Mouse (Mus musculus): ENCODE measurements around the gene Sms. TPM values are rescaled to one million over a fixed set of nuclear protein-coding genes. Genes with fewer than 3 reads are reported as not detected.

The Sms gene
- polyA plus RNA-seq (2015; fragmentation: Nextera tagmentation; extraction: Ambion mirVana), result 10.0 and 16.9 TPM in 2 replicates

- WGBS (ENCODE audit: insufficient replicate concordance), result 24% methylated on average over 39 of the region's 45 CpGs
- Histone ChIP-seq H3K27me3 (no peaks in the 10 kb centered on the region), H3K4me1 (replicated peaks) (peaks cover 5% of the 10 kb centered on the region; the same call in 1 of the 2 replicates), H3K36me3 (replicated peaks) (no peaks in the 10 kb centered on the region), H3K4me3 (replicated peaks) (peak within 1 kb of the TSS; percentile 63), H3K4me2 (peak within 1 kb of the TSS; percentile 78), H3K9ac (peak within 1 kb of the TSS; percentile 40), H3K9me3 (replicated peaks) (no peaks in the 10 kb centered on the region), H3K27ac (replicated peaks) (peak within 1 kb of the TSS; percentile 24; the same call in 1 of the 2 replicates)
- peak; percentile 89 for ATAC-seq (ENCODE audit: insufficient read depth)
These were observed at the start of gene Sms for GRCm38 (mm10) chrX:157491944-157492726. Sms (minus strand) TSS chrX:157492287.

DNA sequence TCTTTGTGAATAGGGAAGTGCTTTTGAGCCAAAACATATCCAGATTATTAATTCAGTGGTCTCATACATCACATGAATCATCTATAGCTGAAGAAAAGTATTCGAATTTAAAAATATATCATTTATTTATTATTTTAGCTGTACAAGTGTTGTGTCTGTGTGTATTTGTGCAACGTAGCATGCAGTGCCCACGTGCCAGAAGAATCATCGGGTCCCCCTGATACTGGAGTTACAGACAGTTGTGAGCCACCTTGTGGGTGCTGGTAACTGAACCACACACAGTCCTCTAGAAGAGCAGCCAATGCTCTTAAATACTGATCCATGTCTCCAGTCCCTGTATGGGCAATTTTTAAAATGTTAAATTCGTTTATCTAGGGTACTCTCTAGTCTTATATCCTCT is 14.3 kb upstream of the Sms start:
- Histone ChIP-seq H3K27ac (replicated peaks) (no peak overlapping the region), H3K4me1 (replicated peaks) (no peaks in the 10 kb centered on the region), H3K9me3 (replicated peaks) (no peaks in the 10 kb centered on the region), H3K4me2 (no peak overlapping the region), H3K4me3 (replicated peaks) (no peak overlapping the region), H3K9ac (no peak overlapping the region), H3K36me3 (replicated peaks) (no peaks in the 10 kb centered on the region), H3K27me3 (no peaks in the 10 kb centered on the region)
- WGBS (ENCODE audit: insufficient replicate concordance), result 40% methylated on average over 5 of the region's 5 CpGs
- no peak for ATAC-seq (ENCODE audit: insufficient read depth)

DNA sequence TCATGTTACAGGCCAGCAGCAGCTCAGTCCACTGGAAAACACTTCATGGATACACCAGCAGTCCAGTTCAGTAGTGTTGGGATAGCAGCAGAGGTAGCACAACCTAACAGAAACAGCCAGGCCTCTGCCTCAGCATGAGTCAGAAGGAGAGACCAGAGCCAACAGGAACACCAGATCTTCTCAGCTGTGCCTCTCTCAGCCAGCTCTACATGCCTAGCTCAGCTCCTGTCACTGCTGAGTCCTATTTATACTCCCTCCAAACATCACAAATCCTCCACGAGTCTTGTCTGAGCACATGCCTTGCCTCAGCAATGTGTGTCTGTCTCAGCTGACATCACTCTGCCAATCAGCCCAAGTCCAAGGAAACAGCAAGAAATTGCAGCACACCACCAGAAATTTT is 12.4 kb upstream of the Sms start:
- Histone ChIP-seq H3K27me3 (no peaks in the 10 kb centered on the region), H3K9me3 (replicated peaks) (no peaks in the 10 kb centered on the region), H3K4me3 (replicated peaks) (no peak overlapping the region), H3K27ac (replicated peaks) (no peak overlapping the region), H3K36me3 (replicated peaks) (no peaks in the 10 kb centered on the region), H3K4me2 (no peak overlapping the region), H3K4me1 (replicated peaks) (no peaks in the 10 kb centered on the region), H3K9ac (no peak overlapping the region)
- 52% methylated on average over 1 of the region's 1 CpGs for WGBS (ENCODE audit: insufficient replicate concordance)
- ATAC-seq (ENCODE audit: insufficient read depth), result no peak

GRCm38 (mm10) chrX:157501871-157502270 is 9.8 kb upstream of the Sms start:
- no peaks in the 10 kb centered on the region for H3K36me3 ChIP-seq (replicated peaks)
- WGBS (ENCODE audit: insufficient replicate concordance), result 42% methylated on average over 2 of the region's 2 CpGs
- no peaks in the 10 kb centered on the region for H3K27me3 ChIP-seq
- H3K4me2 ChIP-seq, result no peak overlapping the region
- H3K4me1 ChIP-seq (replicated peaks), result no peaks in the 10 kb centered on the region
- H3K4me3 ChIP-seq (replicated peaks), result no peak overlapping the region
- ATAC-seq (ENCODE audit: insufficient read depth), result no peak
- no peak overlapping the region for H3K27ac ChIP-seq (replicated peaks)
- no peak overlapping the region for H3K9ac ChIP-seq
- H3K9me3 ChIP-seq (replicated peaks), result no peaks in the 10 kb centered on the region

DNA sequence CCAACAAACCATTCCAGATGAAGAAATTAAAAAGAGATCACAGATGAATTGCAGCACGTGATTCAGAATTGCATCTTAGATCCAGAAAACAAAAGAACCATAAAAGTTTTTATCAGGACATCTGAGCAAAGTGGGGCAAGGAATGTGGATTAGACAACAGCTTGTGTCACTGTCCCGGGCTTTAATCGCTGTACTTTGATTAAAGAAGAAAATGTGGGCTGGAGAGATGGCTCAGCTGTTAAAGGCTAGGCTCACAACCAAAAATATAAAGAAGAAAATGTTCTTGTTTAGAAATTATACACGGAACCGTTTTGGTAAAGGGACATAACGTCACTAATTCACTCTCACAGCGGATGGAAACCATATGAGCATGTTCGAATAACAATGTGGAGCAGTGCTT is 7.9 kb upstream of the Sms start:
- no peak overlapping the region for H3K9ac ChIP-seq
- H3K4me3 ChIP-seq (replicated peaks), result no peak overlapping the region
- H3K9me3 ChIP-seq (replicated peaks), result no peaks in the 10 kb centered on the region
- no peaks in the 10 kb centered on the region for H3K36me3 ChIP-seq (replicated peaks)
- no peak for ATAC-seq (ENCODE audit: insufficient read depth)
- H3K4me1 ChIP-seq (replicated peaks), result no peaks in the 10 kb centered on the region
- no peak overlapping the region for H3K4me2 ChIP-seq
- no peak overlapping the region for H3K27ac ChIP-seq (replicated peaks)
- 59% methylated on average over 8 of the region's 8 CpGs for WGBS (ENCODE audit: insufficient replicate concordance)
- no peaks in the 10 kb centered on the region for H3K27me3 ChIP-seq

DNA sequence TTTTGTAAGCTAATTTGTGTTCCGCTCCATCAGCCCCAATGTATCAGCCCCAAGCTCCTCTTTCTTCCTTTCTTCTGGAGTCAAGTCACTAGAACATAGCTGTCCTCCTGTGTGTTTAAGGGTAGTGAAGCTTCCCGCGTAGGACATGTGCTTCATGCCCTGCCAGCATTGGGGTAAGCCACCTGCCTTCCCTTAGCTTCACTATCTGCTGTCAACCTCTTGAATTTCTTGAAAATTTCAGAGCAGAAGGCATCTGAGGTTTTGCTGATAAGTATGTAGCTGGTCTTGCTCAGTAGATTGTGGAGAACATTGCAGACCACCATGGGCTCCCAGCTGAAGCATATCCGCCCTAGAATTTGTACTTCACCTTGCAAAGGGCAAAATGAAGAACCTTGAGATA is 1.1 kb upstream of the Sms start:
- peaks cover 5% of the 10 kb centered on the region; the same call in 1 of the 2 replicates for H3K4me1 ChIP-seq (replicated peaks)
- no peak overlapping the region for H3K4me3 ChIP-seq (replicated peaks)
- H3K36me3 ChIP-seq (replicated peaks), result no peaks in the 10 kb centered on the region
- no peak overlapping the region for H3K27ac ChIP-seq (replicated peaks)
- 44% methylated on average over 4 of the region's 4 CpGs for whole genome bisulfite sequencing (ENCODE audit: insufficient replicate concordance)
- no peaks in the 10 kb centered on the region for H3K9me3 ChIP-seq (replicated peaks)
- ATAC-seq (ENCODE audit: insufficient read depth), result no peak
- no peaks in the 10 kb centered on the region for H3K27me3 ChIP-seq
- H3K9ac ChIP-seq, result no peak overlapping the region
- no peak overlapping the region for H3K4me2 ChIP-seq

DNA sequence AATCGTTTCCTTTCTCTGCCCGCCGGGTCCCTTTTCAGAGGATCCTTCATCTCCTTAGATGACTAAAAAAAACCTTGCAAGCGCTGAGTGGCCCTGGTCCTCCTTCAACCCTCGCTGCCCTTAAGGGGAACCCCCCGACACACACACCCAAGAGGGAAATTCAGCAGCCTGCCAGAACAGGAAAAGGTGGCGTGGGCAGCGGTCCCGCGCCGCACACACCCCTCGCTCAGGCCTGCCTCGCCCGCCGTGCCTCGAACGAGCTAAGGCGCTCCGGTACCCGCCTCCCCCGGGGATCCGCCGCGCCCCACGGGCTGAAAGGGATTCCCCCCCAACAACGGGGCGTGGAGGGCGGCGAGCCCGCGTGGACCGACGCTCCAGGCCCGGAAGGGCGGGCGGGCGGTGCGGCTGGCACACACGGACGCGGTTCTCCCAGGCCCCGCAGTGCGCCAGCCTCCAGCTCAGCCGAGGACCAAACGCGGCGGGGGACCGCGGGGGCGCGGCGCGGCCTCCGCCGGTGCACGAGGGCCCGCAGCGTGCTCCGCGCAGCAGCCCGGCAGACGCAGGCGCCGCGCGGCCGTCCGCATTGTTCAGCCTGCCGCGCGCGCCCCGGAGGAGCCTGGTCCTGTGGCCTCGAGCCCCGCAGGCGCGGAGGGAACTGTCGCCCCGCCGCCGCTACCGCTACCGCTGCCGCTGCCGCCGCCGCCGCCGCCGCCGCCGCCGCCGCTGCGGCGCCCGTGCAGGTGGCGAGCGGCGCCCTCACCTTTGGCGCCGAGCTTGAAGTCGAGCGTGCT is 747 bp downstream of the Sms start:
- Histone ChIP-seq H3K27ac (replicated peaks) (no peak overlapping the region; the same call in 1 of the 2 replicates), H3K4me2 (peak overlapping the region; percentile 78), H3K9ac (peak overlapping the region; percentile 40), H3K4me3 (replicated peaks) (peak overlapping the region; percentile 63), H3K9me3 (replicated peaks) (no peaks in the 10 kb centered on the region), H3K36me3 (replicated peaks) (no peaks in the 10 kb centered on the region), H3K27me3 (no peaks in the 10 kb centered on the region), H3K4me1 (replicated peaks) (peaks cover 5% of the 10 kb centered on the region; the same call in 1 of the 2 replicates)
- ATAC-seq (ENCODE audit: insufficient read depth), result peak; percentile 64
- 19% methylated on average over 75 of the region's 104 CpGs for WGBS (ENCODE audit: insufficient replicate concordance)

GRCm38 (mm10) chrX:157490769-157491144 is 1.3 kb downstream of the Sms start:
- H3K36me3 ChIP-seq (replicated peaks), result no peaks in the 10 kb centered on the region
- whole genome bisulfite sequencing (ENCODE audit: insufficient replicate concordance), result 10% methylated on average over 12 of the region's 12 CpGs
- H3K27ac ChIP-seq (replicated peaks), result no peak overlapping the region
- peaks cover 5% of the 10 kb centered on the region; the same call in 1 of the 2 replicates for H3K4me1 ChIP-seq (replicated peaks)
- H3K9me3 ChIP-seq (replicated peaks), result no peaks in the 10 kb centered on the region
- no peak for ATAC-seq (ENCODE audit: insufficient read depth)
- H3K4me3 ChIP-seq (replicated peaks), result peak overlapping the region; percentile 63
- H3K4me2 ChIP-seq, result peak overlapping the region; percentile 78
- 0 out of 2 replicates have a peak overlapping the region, but pooled peaks have one; percentile 40 for H3K9ac ChIP-seq
- H3K27me3 ChIP-seq, result no peaks in the 10 kb centered on the region

- ATAC-seq (ENCODE audit: insufficient read depth), result no peak
- no peak overlapping the region for H3K27ac ChIP-seq (replicated peaks)
- peak overlapping the region; percentile 78 for H3K4me2 ChIP-seq
- peak overlapping the region; percentile 63 for H3K4me3 ChIP-seq (replicated peaks)
- no peaks in the 10 kb centered on the region for H3K36me3 ChIP-seq (replicated peaks)
- 17% methylated on average over 9 of the region's 9 CpGs for WGBS (ENCODE audit: insufficient replicate concordance)
- H3K4me1 ChIP-seq (replicated peaks), result peaks cover 5% of the 10 kb centered on the region; the same call in 1 of the 2 replicates
- H3K27me3 ChIP-seq, result no peaks in the 10 kb centered on the region
- no peak overlapping the region for H3K9ac ChIP-seq
- no peaks in the 10 kb centered on the region for H3K9me3 ChIP-seq (replicated peaks)
These were observed 2.0 kb downstream of the Sms start for GRCm38 (mm10) chrX:157489871-157490721.

GRCm38 (mm10) chrX:157488831-157489230 is 3.3 kb downstream of the Sms start:
- Histone ChIP-seq H3K27ac (replicated peaks) (no peak overlapping the region), H3K4me3 (replicated peaks) (no peak overlapping the region), H3K4me1 (replicated peaks) (peaks cover 5% of the 10 kb centered on the region; the same call in 1 of the 2 replicates), H3K36me3 (replicated peaks) (no peaks in the 10 kb centered on the region), H3K9ac (no peak overlapping the region), H3K4me2 (no peak overlapping the region), H3K9me3 (replicated peaks) (no peaks in the 10 kb centered on the region), H3K27me3 (no peaks in the 10 kb centered on the region)
- 75% methylated on average over 3 of the region's 3 CpGs for WGBS (ENCODE audit: insufficient replicate concordance)
- no peak for ATAC-seq (ENCODE audit: insufficient read depth)
